Mouse (Mus musculus): Measurements from ENCODE around the gene Zfp653.

Zfp653 gene

GRCm38 (mm10) chr9:22069881-22070553 lies 1.2 kb downstream of the Zfp653 start:
- no peak for DNase-seq (ENCODE audit: low spot score in 2 of 2)

- DNase-seq (ENCODE audit: low spot score in 2 of 2), result no peak
Observed at GRCm38 (mm10) chr9:22067195-22067594, 4.0 kb downstream of the Zfp653 start.

GRCm38 (mm10) chr9:22066433-22066832 lies 4.7 kb downstream of the Zfp653 start:
- peak; percentile 61 to 81 for DNase-seq (ENCODE audit: low spot score in 2 of 2)

- DNase-seq (ENCODE audit: low spot score in 2 of 2), result no peak
Observed at GRCm38 (mm10) chr9:22065642-22066041, 5.5 kb downstream of the Zfp653 start.

GRCm38 (mm10) chr9:22064341-22064740 lies 6.8 kb downstream of the Zfp653 start:
- DNase-seq (ENCODE audit: low spot score in 2 of 2), result no peak

- no peak for DNase-seq (ENCODE audit: low spot score in 2 of 2)
Observed at GRCm38 (mm10) chr9:22061339-22061738, 9.8 kb downstream of the Zfp653 start.

GRCm38 (mm10) chr9:22058011-22058424 lies 13.2 kb downstream of the Zfp653 start:
- no peak for DNase-seq (ENCODE audit: low spot score in 2 of 2)

- no peak for DNase-seq (ENCODE audit: low spot score in 2 of 2)
Observed at GRCm38 (mm10) chr9:22057031-22057517, 14.1 kb downstream of the Zfp653 start.

GRCm38 (mm10) chr9:22056303-22056910 lies 14.8 kb downstream of the Zfp653 start:
- DNase-seq (ENCODE audit: low spot score in 2 of 2), result no peak

GRCm38 (mm10) chr9:22055713-22056112 lies 15.5 kb downstream of the Zfp653 start:
- no peak for DNase-seq (ENCODE audit: low spot score in 2 of 2)

- peak; percentile 50 to 84 for DNase-seq (ENCODE audit: low spot score in 2 of 2)
Observed at GRCm38 (mm10) chr9:22054411-22055076, 16.6 kb downstream of the Zfp653 start.

- DNase-seq (ENCODE audit: low spot score in 2 of 2), result no peak
Observed at GRCm38 (mm10) chr9:22053657-22054056, 17.5 kb downstream of the Zfp653 start.

GRCm38 (mm10) chr9:22051958-22052254 lies 19.3 kb downstream of the Zfp653 start, which contains the start of gene Elavl3:
TSS of gene Elavl3 (minus strand) at chr9:22052023.
- no peak for DNase-seq (ENCODE audit: low spot score in 2 of 2)

GRCm38 (mm10) chr9:22051161-22051957 lies 19.8 kb downstream of the Zfp653 start:
- DNase-seq (ENCODE audit: low spot score in 2 of 2), result no peak

- peak; percentile 47 to 70 for DNase-seq (ENCODE audit: low spot score in 2 of 2)
Observed at GRCm38 (mm10) chr9:22050351-22050889, 20.8 kb downstream of the Zfp653 start.

GRCm38 (mm10) chr9:22049721-22050270 lies 21.4 kb downstream of the Zfp653 start:
- DNase-seq (ENCODE audit: low spot score in 2 of 2), result no peak

- DNase-seq (ENCODE audit: low spot score in 2 of 2), result no peak
Observed at GRCm38 (mm10) chr9:22049315-22049714, 21.9 kb downstream of the Zfp653 start.

- no peak for DNase-seq (ENCODE audit: low spot score in 2 of 2)
Observed at GRCm38 (mm10) chr9:22047329-22047728, 23.8 kb downstream of the Zfp653 start.

GRCm38 (mm10) chr9:22041832-22042231 lies 29.3 kb downstream of the Zfp653 start:
- no peak for DNase-seq (ENCODE audit: low spot score in 2 of 2)

GRCm38 (mm10) chr9:22037826-22038225 lies 33.4 kb downstream of the Zfp653 start:
- DNase-seq (ENCODE audit: low spot score in 2 of 2), result no peak

GRCm38 (mm10) chr9:22035300-22036044 lies 35.7 kb downstream of the Zfp653 start:
- DNase-seq (ENCODE audit: low spot score in 2 of 2), result no peak

All from spleen, postnatal 10 days (tissue).